Mouse (Mus musculus): ENCODE measurements around the gene Ttyh3.

The Ttyh3 gene

DNA sequence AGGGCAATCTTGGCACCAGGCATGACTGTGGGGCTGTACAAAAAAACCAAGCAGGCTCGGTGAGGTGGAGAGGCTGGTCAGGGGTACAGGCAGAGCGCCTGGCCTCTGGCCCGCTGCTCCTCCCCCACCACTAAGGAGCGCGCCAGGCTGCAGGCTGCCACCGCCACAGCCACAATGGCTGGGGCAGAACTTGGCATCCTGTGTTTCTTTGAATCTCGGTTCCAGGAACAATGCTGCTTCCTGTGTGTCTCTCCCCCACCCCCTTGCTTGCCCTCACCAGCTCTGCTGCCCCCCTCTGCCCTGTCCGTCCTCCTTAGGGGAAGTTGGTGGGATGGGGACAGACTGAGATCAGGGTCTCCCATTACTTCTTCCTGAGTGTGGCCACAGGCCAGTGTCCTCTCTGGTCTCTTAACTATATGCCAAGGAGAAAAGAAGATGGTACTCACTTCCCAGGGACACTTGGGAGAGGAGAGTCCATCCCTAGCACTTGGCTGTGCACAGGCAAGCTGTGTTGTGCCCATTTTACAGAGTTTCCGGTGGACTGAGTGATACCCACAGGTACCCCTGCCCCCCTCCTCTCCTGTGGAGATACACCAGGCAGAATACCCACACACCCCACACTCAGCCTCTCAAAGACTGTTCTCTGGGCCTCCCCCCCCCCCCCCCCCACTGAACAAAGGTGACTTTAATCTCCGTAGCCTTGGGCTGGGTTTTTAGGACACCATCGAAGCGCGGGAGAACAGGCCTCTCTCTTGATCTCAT lies 39.1 kb downstream of the Ttyh3 start:
- no peak for DNase-seq (ENCODE audit: low read depth, low spot score)

GRCm38 (mm10) chr5:140608634-140609015 lies 40.2 kb downstream of the Ttyh3 start:
- DNase-seq (ENCODE audit: low read depth, low spot score) = no peak

DNA sequence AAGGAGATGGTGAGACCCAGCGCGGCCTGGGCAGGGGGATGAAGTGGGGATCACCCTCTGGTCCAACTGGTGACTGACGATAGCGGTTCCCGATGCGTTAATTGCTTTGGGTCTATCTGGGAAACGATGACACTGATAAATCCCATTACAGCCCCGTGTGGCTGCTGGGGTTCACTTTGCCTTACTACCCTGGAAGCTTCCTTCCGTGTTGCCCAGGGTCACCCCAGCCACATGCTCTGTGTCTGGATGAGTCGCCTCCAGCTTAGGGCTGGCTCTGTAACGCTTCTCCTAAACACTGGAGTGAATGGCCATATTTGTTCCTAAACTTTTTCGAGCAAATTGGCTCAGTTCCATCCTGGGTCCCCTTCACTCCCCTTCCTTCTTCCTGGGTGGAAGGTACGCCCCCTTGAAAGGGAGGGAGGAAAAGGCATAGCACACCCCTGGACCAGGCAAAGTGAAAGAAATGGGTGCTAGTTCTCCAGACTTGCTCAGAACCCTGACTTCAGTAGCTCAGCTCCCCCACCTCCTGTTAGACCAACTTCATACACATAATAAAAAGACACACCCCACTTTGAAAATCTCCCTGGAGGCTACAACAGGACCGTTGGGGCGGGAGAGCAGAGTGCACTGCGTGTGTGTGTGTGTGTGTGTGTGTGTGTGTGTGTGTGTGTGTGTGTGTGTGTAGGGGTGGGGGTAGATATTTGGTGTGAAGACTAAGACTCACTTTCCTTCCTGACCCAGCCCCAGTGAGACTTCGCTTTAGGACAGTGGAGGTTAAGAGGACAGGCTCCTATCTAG lies 40.8 kb downstream of the Ttyh3 start:
- no peak for DNase-seq (ENCODE audit: low read depth, low spot score)

DNA sequence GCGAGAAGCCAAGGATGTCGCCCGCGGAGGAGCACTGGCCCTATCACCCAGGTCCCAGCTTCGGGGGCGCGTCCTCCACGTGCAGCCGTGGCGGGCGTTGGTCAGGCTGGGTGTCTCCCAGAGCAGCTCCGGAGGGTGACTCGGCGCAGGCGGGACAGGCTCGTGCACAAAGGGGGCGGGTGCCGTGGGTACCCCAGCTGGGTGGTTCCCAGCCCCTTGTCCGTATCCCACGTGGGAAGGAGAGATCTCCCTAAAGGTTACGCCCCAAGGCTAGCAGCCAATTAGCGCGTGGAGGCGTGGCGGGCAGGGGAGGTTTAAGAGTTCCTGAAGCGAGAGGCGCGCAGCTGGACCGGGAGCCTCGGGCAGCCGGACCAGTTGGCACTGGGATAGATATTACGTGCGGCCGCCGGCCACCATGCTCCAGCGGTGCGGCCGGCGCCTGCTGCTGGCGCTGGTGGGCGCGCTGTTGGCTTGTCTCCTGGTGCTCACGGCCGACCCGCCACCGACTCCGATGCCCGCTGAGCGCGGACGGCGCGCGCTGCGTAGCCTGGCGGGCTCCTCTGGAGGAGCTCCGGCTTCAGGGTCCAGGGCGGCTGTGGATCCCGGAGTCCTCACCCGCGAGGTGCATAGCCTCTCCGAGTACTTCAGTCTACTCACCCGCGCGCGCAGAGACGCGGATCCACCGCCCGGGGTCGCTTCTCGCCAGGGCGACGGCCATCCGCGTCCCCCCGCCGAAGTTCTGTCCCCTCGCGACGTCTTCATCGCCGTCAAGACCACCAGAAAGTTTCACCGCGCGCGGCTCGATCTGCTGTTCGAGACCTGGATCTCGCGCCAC lies 41.6 kb downstream of the Ttyh3 start, which contains the start of gene Lfng:
TSS of gene Lfng (plus strand) at position 320 of the 835 bp plus-strand sequence.
- no peak for DNase-seq (ENCODE audit: low read depth, low spot score)

DNA sequence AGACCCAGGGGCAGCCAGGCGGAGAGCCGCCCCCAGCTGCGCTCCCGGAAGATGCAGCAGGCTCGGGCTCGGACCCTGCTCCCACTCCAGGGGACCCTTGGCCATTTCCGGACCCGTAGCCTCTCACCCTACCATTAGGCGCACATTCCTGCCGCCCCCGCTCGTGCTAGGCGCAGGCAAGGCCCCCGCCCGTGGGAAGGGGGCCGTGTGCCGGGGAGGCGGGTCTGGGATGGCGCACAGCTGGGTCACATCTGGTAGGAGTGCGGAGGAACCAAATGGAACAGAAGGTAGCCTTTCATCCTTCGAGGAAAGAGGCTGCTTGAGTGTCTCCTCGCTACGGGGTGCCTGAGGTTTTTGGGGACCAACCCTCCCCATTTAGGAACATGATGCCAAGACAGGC lies 42.4 kb downstream of the Ttyh3 start:
- DNase-seq (ENCODE audit: low read depth, low spot score) = no peak

GRCm38 (mm10) chr5:140605228-140605627 lies 43.6 kb downstream of the Ttyh3 start:
- no peak for DNase-seq (ENCODE audit: low read depth, low spot score)

DNA sequence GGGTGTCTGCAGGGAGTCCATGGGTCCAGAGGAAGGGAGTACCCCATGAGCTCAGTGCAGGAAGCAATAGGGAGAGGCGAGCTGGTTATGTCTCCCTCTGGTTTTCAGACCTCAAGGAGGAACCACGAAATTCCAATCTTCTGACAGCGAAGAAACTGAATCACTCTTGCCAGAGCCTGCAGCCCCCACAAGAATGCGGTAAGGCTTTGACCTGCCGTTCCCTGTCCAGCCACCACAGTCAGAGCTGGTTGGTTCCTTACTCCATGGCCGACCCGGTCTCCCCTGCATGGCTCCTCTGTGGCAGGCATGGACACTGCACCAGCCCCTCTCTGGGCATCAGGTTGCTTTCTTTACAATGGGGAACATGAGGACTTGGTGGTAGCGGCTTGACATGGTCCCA lies 44.4 kb downstream of the Ttyh3 start:
- no peak for DNase-seq (ENCODE audit: low read depth, low spot score)

DNA sequence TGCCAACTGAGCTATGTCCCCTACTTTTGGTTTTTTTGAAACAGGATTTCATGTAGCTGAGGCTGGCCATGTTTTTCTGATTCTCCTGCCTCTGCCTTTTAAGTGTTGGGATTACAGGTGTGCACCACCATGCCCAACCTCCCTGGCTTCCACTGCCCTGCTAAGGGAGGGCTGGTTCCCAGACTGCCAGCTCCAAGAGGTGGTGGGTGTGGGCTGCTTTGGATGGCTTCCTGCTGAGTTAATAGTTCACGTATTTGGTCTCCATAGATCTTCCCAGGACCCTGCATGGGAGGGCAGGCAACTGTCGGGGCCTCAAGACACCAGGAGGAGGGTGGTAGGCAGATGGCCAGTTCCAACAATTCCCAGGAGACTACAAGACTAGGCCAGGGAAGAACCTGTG lies 46.3 kb downstream of the Ttyh3 start:
- no peak for DNase-seq (ENCODE audit: low read depth, low spot score)

GRCm38 (mm10) chr5:140601712-140602111 lies 47.1 kb downstream of the Ttyh3 start:
- no peak for DNase-seq (ENCODE audit: low read depth, low spot score)

DNA sequence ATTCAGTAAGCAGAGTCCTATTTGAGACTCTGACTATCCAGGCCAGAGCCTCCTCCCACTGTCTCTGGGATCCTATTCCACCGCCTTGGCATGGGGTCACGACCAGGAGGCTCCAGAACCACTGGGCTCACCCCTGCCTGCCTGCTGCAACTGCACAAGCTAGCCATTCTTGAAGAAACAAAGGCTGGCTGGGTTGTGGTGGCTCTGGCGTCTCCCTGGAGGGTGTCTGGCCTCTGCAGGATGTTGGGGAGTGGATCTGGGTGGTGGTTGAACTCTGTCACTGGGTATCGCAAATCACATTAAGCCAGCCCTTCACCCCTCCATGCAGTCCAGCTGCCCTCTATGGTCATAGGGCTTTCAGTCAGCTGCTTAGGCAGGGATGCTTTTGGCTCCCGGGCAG lies 48.9 kb downstream of the Ttyh3 start:
- no peak for DNase-seq (ENCODE audit: low read depth, low spot score)

- DNase-seq (ENCODE audit: low read depth, low spot score) = no peak
Measured at GRCm38 (mm10) chr5:140597787-140598186, 51.0 kb downstream of the Ttyh3 start.

- no peak for DNase-seq (ENCODE audit: low read depth, low spot score)
Measured at GRCm38 (mm10) chr5:140596927-140597588, 51.8 kb downstream of the Ttyh3 start.

GRCm38 (mm10) chr5:140596426-140596825 lies 52.4 kb downstream of the Ttyh3 start:
- DNase-seq (ENCODE audit: low read depth, low spot score) = no peak

GRCm38 (mm10) chr5:140594846-140595245 lies 54.0 kb downstream of the Ttyh3 start:
- DNase-seq (ENCODE audit: low read depth, low spot score) = no peak

- DNase-seq (ENCODE audit: low read depth, low spot score) = no peak
Measured at GRCm38 (mm10) chr5:140589082-140589774, 59.6 kb downstream of the Ttyh3 start.

DNA sequence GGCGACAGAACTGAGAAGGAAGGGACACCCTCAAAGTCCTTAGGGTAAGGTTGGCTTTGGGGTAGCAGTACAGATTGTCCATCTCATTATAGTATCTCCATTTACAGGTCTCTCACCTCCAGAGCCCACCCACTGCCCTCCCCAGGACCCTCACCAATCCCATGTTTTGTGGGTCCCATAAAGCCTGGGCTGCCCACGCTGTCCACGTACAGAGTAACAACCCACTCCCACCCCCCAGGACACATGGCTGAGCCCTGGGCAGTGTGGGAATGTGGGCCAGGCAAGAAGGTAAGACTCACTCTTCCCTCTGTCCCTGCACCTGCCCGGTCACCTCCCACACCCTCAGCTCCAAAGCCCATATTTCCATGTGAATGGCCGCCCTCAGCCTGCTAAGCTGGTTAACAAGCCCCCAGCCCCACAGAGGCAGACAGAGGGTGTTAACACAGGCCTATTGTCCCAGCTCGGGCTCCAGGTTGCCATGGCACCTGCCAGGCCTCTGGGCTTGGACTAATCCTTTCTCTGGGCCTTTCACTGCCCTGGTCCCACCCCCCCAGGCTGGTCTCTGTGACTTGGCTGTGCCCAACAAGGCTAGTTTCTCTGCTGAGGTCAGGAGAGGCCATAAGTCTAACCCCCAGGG lies 65.0 kb downstream of the Ttyh3 start:
- no peak for DNase-seq (ENCODE audit: low read depth, low spot score)

DNA sequence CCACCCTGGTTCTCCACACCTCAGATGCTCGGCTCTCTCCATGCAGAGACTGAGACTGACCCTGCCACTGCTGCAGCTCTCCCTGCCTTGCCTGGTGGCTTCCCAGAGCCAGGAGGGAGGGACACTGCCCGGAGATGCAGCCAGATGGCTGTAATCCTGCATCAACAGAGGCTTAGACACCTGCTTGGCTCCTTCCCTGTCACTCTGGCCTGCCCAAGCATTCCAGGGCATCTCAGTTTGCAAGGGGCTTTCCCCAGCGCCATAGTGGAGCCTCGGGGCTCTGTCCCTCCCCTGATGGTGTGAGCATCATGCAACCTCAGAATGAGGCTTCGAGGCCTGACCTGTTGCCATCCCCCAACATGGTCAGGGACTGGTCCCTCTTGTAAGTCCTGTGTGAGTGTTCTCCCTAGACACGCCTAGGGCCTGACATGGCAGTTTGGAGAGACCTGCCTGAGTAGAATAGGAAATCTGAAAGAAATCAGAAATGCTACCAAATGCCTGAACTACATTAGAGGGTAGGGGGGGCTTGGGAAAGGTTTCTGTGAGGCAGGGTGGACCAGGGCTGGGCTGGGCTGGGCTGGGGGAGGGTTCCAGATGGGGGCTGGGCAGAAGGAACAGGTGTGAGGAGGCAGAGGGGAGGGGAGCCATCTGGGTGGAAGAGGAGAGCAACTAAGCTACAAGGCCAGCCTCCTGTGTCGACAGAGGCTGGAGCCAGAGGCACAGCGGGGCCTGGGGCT lies 65.7 kb downstream of the Ttyh3 start:
- no peak for DNase-seq (ENCODE audit: low read depth, low spot score)

GRCm38 (mm10) chr5:140581569-140581968 lies 67.3 kb downstream of the Ttyh3 start:
- DNase-seq (ENCODE audit: low read depth, low spot score) = no peak

DNA sequence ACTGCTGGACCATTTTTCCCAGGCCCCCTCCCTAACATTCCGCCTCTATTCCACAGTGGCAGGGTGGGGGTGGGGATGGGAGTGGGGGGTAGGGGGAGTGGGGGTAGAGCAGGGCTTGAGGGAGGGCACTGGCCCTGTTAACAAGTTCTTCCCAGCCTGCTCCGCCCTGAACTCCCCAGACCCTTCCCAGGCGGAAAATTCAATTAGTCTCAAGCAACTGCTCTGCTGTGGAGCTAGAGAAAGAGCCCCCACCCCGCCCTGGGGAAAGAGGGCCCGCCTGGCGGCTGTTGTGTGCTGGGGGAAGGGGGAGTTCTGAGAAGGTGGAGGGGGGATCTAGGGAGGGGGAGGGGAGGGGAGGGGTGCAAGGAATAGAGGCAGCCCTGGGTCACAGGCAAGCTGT lies 69.1 kb downstream of the Ttyh3 start:
- DNase-seq (ENCODE audit: low read depth, low spot score) = no peak

DNA sequence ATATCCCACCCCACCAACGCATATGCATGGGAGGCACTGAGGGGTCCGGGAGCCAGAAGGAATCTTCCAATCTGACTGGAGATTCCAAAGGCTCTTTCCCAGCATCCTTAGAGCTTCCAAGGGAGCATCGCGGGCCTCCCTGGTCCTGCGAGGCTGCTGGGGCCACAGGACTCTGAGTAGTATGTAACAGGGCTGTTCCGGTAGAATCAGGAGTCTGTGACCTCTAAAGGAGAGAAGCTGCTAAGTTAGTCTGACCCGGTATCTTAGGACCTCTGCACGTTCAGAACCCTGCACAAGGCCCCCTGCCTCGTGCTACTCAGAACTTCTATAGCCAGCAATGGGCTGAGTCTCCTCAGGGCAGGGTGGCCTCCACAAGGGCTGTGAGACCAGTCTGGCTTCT lies 69.6 kb downstream of the Ttyh3 start:
- no peak for DNase-seq (ENCODE audit: low read depth, low spot score)

All from retina, adult 2 months (tissue).